Mouse (Mus musculus) gastrocnemius, postnatal 36 days (tissue): ENCODE results near the gene Gm17509. TPM values are rescaled to one million over a fixed set of nuclear protein-coding genes. Genes with fewer than 3 reads are reported as not detected.

Source experiments
- DNase-seq, 2 experiments: peaks; one replicate each; pipeline ENCODE4 v3.0.0; 2022
- intact Hi-C: fragments of 180-260 bp; cut with DNase I; formaldehyde crosslinking; loops from one replicate; pipeline ENCODE4 v1.15.1; 2025
- long read RNA-seq, 2 experiments: library from polyadenylated mRNA; stranded (forward); transcript quantifications; one replicate each; pipeline ENCODE4 v2.0.0; 2021
- total RNA-seq, 2 experiments: library from RNA; stranded (reverse); gene quantifications; 2 replicates each; pipeline ENCODE4 v1.2.3; 2021

Gm17509 gene
- not detected for total RNA-seq
- long read RNA-seq, experiment 1 = 0 reads
- long read RNA-seq, experiment 2 = 0 reads

DNA sequence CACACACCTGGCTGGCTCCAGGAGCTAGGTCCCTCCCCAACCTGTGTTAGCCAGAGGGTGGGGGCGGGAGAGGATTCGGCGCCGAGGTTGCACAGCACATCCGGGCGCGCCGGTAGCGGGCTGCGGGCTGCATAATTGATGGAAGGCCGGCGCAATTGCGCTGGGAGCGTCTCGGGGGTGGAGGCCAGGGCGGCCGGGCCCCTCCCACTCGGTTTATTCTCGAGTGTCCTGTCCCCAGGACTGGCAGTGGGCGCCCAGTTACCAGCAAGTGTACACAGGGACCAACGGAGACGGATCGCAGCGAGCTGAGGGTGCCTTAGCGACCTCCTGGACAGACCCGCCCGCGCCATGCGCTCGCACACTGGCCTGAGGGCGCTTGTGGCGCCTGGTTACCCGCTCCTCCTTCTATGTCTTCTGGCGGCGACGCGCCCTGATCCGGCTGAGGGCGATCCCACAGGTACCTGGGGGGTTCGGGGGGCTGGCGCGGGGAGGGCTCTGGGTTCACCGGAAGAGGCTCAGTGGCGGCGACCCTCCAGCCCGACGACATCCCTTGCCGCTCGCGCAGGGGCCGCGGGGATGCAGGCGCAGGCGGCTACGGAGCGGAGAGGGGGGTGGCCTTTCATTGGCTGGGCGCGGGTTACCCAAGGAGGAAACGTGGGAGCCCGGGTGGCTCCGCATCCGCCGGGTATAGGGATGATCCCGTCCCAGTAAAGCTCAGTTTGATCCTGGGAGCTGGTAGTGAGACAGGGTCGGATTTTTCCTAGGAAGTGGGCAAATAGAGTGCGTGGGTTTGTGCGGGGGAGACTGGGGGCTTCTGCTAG is at the start of gene Gm17509:
Gene Gm17509, minus strand, starts transcription at position 575 of the 821 bp plus-strand sequence.
- peak; percentile 9 to 25 for DNase-seq
- intact Hi-C loops = no loop called here

DNA sequence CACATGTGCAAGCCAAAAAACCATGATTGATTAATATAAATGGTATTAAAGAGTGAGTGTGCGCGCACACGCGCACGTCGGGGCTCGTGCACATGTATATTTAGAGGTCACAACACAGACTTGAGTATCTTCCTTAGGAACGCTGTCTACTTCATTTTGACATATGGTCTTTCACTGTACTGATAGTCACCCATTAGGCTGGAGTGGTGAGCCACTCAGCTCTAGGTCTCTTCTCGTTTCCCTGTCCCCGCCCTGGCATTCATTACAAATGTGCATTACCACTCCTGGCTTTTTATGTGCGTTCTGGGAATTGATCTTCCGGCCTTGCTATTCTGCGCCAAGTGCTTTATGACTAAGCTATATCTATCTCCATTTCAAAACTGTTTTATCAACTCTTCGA is 47.1 kb upstream of the Gm17509 start:
- intact Hi-C loops = no loop called here
- DNase-seq = no peak

DNA sequence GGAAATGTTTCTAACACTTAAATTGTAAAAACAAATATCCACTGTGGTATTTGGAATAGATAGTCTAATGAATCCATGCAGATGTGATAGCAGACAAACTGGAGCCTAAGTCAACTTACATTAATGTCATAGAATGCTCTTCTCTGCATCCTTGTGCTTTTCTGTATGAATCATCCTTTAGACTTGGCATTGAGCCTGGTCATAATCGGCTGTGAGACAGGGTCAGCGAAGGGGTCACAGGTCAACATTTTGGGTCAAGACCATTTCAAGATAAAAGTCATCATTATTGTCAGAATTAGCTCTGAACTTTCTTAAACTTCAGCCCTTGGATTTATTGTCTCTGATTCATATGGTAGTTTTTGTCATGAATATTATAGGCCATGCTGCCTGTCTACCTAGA is 45.3 kb upstream of the Gm17509 start:
- DNase-seq = no peak
- intact Hi-C loops = no loop called here

DNA sequence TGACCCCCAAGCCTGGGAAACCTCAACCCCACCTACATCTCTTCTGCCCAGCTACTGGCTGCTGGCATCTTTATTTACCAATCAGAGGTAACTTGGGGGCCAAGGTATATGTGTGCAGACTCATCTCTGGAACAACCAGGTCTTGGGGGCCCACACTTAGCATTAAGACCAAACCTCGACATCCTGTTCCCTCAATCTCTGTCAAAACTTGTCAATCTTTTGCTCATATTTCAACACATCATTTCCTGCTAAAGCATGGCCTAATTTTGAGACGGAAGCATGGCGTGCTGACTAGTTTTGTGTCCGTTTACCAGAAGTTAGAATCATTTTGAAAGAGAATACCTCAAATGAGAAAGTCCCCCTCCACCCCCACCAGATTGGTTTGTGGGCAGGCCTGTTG is 39.8 kb upstream of the Gm17509 start:
- no peak for DNase-seq
- intact Hi-C loops = no loop called here

DNA sequence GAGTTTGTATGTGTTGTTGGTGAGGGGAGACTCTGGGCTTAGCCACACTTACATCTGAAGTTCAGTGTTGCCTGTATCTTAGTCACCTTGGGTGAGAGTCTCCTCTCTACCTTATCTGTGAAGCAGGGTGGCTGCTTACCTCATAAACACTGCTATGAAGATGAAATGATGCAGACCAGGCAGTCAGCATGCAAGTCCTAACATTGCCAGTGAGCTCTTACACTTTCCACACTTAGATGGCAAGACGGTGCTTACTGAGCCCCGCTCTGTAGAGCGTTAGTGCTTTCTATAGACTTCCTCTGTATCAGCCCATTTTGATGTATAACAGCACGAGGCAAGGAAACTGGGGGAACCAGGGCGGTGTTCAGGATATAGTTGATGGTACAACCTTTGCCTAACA is 21.7 kb upstream of the Gm17509 start:
- intact Hi-C loops = no loop called here

DNA sequence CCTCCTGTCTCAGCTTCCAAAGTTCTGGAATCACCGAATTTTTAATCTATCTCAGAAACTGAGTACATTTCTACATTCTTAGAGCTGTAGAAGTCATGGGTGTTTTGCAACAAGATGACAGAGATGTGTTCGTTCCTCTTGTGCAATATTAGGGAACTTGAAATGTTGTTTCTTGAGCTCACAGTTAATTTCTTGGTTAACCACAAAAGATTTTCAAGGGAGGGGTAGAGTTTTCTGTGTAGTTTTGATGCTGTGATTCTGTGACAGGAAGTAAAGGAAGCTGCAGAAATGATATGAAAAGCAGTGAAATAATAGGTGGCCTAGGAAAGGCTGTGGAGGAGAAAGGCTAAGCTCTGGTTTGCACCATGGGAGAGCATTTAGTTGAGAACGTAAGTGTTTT is 21.2 kb upstream of the Gm17509 start:
- intact Hi-C loops = no loop called here
- no peak for DNase-seq

More for the DNA sequence above, 21.7 kb upstream of the Gm17509 start:
- no peak for DNase-seq

DNA sequence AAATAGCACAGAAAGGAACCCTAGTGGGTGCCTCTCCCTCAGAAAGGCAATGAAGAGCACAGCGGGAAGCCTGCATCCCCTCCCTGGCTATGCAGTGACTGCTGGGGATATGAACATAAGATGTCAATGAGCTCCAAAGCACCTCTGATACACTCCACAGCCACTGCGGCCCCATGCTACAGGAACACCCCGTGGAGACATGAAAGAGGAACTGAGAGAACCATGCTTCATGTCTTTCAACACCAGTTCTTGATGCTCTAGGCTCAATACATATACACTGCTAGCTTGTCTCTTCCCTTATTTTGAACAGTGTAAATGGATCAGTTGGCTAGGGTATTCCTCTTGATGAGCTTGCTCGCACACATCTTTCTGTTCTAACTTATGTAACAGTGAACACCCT is 16.2 kb upstream of the Gm17509 start:
- intact Hi-C loops = no loop called here
- no peak for DNase-seq

DNA sequence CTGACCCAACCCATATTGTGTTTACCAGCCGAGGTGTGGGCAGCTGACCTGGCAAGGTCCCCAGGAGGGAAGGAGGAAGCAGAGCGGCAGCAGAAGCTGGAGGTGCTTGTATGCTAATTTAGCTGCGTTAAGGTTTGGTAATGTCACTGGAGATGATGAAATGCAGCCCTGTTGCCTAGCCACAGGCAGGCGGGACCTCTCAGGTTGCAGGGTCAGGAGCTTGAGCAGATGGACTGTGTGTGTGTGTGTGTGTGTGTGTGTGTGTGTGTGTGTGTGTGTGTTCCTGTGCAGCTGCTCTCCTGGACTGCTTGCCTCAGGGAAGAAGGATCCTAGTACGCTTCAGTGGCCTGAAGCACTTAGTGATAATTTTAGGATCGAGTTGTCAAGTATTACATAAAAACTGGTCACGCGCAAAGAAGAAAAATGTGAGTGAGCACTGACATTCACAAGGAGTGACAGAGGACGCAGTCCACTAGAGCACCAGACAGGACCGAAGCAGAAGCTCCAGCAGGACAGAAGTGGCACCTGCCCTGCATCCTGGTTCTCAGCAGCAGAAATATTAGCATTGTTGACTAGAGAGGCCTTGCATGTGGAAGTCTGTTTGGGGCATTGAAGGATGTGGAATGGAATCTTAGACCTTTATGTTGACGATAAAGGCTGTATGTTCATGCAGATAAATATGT is 14.8 kb upstream of the Gm17509 start:
- intact Hi-C loops = no loop called here
- peak; percentile 24 to 38 for DNase-seq

DNA sequence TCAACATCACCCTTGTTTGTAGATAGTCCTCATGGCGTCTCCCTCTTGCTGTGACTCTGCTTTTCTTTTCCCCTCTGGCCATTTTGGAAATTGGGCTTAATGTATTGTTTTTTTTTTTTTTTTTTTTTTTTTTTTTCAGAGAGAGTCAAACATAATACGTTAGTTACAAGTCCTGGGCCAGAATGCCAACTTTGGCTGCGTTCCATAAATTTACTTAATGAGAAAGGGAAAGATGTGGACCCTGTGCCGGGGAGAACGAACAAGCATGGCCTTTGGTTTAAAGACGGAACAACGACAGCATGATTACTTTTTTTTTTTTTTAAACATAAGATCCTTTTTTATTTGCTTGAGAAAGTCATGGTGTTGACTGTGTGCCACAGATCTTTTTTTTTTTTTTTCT is 13.6 kb upstream of the Gm17509 start:
- intact Hi-C loops = no loop called here
- DNase-seq = no peak

DNA sequence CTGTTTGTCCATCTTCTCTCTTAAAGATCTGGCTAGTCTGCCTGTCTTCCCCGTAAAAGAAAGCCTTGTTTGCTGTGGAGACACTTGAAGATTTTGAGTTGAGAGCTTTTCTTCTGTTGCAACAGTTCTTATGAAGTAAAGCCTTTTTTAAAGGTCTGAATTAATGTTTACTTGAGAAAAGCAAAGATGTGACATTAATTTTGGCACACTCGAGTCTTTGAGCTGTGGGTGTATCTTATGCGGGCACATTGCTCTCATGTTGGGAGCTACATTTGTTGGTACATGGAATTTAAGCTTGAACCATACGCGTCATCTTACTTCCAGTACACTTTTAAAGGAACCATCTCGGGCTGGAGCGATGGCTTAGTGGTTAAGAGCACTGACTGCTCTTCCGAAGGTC is 12.9 kb upstream of the Gm17509 start:
- no peak for DNase-seq
- intact Hi-C loops = no loop called here

DNA sequence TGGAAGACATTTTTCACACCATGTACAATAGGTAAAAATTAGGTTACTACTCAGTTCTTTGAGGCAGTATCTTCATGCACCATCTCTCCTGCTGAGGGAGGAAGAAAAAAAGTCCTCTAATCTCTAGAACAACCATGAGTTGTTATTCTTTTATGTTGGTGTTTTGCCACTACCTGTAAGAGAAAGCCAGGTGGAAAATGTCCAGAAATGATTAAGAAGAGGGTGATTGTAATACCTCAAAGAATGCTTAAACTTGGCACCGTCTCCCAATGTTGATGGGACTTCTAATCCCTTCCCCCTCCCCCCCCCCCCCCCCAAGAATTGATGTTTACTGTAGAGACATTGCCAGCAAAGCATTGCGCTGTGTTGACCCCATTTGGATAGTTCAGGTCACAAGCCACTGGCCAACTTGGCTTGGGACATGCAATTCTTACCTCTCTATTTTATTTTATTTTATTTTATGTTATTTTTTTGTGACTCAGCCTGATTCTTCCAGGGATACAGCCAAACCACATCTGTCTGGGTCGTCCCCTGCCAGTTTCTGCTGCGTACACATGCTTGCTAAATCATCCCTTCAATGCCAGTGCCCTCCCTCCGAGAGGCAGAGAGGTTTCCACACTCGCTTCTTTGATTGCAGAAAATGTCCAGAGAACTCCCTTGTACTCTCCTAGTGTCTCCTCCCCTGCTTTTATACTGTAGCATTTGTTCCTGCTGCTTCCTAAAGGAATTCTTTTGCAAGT is 9.7 kb upstream of the Gm17509 start:
- no peak for DNase-seq
- intact Hi-C loops = no loop called here

DNA sequence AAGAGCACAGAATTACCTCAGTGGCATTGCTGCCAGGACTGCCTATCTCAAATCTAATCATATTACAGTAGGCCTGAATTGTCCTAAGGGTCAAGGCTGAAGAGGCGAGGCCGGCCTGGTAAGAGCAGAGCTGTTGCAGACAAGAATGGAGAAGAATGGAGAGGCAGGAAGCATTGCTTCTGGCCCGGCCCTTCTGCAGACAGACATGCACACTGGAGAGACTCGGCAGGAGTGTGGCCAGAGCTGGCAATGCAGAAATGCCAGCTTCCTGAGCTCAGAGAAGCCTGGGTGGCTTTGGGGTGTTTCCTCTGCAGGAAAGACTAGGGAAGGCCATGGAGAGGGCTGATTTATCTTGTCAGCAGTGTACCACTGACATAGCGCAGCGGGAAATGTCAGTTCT is 4.7 kb upstream of the Gm17509 start:
- DNase-seq = no peak
- intact Hi-C loops = no loop called here

DNA sequence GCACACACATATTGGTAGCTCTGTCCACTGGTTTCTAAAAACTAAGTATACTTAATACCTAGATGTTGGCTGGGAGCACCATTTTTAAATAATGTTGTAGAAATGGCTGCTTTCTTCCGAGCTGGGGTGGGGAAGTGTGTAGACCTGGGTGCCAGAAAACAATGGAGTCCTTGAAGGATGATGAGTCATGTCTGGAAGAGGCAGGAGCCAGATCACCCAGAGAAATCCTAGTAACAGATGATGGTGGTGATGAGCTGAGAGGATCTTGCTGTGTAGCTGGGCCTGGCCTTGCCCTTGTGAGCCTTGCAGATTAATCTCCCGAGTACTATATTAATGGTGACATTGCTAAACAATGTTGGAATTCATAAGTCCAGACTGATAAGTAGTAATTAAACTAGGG is 4.0 kb upstream of the Gm17509 start:
- DNase-seq = no peak
- intact Hi-C loops = no loop called here

DNA sequence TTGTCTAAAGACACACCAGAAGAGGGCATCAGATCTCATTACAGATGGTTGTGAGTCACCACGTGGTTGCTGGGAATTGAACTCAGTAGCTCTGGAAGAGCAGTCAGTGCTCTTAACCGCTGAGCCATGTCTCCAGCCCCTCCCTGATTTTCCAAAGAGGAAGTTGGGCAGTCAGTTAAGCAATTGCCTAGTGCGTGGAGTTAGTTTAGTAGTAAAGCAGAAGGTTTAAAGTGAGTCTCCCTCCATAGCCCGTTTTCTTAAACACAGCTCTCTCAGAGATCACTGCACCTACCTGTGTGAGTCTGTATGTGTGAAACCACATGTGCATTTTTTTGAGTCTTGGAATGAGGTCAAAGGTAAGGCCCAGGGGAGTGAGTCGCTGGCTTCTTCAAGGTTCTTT is 2.2 kb upstream of the Gm17509 start:
- DNase-seq = no peak
- intact Hi-C loops = no loop called here

DNA sequence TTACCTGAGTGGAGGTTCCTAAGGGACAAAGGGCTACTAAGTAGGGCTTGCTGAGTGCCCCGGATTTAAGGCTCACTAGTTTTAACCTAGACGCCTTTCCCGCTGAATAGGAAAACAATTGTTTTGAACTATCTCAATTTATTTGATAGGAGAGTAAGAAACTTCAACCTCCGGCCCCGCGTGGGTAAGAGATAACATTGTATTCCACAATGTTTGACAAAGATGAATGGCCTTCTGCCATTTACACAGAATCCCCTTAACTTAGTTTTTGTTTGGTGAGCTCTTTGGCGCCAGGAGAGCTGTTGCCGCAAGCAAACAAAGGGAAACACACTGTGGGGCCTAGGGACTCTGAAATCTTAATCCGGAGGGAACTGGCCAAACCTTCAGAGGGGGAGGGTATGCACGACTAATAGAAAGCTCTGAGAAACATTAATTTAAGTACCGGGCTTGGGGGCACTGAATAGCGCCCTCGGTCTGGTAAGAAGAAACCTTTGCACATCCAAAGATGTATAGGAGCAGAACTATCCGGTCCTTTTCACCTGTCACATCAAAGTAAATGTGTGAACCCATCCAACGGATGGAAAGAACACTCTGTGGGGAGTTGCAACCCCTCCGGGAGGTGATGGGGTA is 889 bp downstream of the Gm17509 start:
- intact Hi-C loops = no loop called here
- DNase-seq = no peak

DNA sequence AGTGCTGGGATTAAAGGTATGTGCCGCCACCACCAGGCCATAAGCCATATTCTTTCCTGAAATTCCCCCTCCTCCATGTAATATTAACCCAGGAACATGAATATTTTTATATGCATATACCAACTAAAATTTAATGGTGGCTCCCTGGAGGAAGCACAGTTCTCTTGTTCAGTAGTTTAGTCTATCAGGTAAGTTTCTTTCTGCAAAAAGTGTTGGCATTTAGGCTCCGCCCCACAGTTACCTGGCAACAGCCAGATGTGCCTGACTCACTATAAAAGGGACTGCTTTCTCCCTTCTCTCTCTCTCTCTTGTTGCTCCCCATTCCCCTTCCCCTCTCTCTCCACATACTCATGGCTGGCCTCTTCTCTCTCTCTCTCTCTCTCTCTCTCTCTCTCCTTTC is 2.8 kb downstream of the Gm17509 start:
- DNase-seq = no peak
- intact Hi-C loops = no loop called here

DNA sequence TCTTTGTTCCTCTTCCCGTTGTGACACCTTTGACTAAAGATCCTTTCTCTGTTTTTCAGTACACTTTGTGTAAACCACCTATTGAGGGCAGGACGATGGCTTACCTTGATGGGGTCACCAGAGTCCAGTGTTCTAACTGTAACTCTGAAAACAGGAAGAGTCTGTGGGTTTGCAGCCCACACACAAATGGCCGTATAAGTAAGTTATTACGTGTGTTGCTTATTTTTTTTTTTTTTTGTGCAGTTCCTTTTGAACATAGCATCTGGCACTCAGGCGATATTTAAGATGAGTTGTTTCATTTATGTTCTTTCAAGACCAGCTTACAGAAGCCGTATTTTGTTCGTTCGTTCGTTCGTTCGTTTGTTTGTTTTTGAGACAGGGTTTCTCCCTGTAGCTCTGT is 3.3 kb downstream of the Gm17509 start:
- intact Hi-C loops = no loop called here
- DNase-seq = no peak

DNA sequence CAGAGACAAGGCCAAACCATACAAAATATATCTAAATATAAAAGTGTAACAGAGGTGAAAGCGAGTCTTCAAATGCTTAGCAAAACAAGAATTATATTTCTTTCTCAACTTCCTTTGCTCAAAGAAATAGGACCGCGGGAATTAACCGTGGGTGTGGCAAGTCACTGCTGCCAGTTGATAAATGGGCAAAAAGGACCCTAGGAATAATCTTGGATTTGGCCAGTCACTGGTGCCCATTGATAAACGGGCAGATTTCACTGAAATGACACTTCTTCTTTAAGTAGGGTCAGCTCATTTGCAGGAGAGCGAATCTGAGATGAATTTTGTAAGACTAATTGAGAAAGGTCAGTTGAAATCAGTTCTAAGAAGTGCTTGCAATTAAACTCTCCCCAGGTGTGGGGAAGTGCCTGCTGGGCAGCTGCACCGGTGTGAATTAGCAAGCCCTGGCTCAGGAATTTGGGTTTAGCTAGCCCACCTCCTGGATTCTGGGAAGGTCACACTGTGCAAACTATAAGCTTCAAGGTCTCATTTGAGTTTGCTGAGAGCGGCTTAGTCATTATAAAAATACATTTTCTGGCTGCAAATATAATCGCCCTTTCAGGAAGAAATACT is 4.0 kb downstream of the Gm17509 start:
- DNase-seq = no peak
- intact Hi-C loops = no loop called here

DNA sequence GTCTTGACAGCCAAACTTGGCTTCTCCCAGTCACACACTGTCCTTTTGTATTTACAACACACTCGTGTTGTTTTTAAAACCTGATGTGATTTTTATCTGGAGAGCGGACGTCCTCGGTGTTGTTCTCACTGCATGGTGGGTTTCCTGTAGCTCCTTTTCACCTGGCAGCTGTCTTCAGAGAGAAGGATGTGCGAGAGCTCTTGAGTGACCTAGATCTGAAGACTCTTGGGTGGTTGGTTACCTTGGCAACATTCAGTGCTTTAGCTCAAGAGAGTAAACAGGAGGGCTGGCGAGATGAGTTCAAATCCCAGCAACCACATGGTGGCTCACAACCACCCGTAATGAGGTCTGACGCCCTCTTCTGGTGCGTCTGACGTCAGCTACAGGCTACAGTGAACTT is 4.7 kb downstream of the Gm17509 start:
- intact Hi-C loops = no loop called here
- no peak for DNase-seq

DNA sequence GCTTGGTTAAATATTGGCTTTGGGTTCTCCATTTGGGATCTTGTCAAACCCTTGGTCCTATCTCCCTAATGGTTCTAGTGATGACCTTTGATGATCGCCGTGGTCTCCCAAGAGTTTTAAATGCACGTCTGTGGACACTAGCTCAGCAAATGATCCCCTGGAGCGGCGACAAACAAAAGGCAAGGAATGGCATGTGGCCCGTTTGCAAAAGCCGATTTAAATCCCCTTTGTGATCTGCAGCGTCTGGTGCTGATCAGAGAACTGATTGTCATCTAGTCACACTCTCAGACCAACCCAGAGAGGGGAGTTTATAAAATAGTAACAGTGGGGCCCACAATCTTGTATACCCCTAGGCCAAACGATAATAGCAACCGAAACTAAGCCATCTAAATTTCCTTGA is 5.4 kb downstream of the Gm17509 start:
- DNase-seq = no peak
- intact Hi-C loops = no loop called here
